Mouse (Mus musculus) forebrain, embryonic 11.5 days (tissue): ENCODE measurements around the gene Eif2a. TPM values are rescaled to one million over a fixed set of nuclear protein-coding genes. Genes with fewer than 3 reads are reported as not detected.

Source experiments
- ATAC-seq: fragments of 200-750 bp; cut with Nextera tagmentation; replicated peaks from 2 replicates; pipeline ENCODE4 v1.8.0; 2017; ENCODE audit warnings: moderate TSS enrichment; ENCODE audit not compliant: low FRiP score
- DNase-seq: peaks from one replicate; pipeline ENCODE4 v3.0.0-alpha.2; 2017; ENCODE audit warnings: low spot score
- H3K27ac ChIP-seq: fragments of 300-500 bp; sonication (generic); 2 replicates; pipeline ENCODE4 v1.5.1; 2014; ENCODE audit warnings: low read depth, low read length
- H3K27me3 ChIP-seq: fragments of 300-500 bp; sonication (generic); 2 replicates; pipeline ENCODE4 v1.6.1; 2014; ENCODE audit warnings: mild to moderate bottlenecking, low read length, mixed read lengths; ENCODE audit not compliant: control insufficient read depth, insufficient read depth
- H3K36me3 ChIP-seq: fragments of 300-500 bp; sonication (generic); 2 replicates; pipeline ENCODE4 v1.6.1; 2014; ENCODE audit warnings: mild to moderate bottlenecking, low read length, moderate library complexity, mixed read lengths; ENCODE audit not compliant: control insufficient read depth, insufficient read depth
- H3K4me1 ChIP-seq: fragments of 300-500 bp; sonication (generic); replicated peaks from 2 replicates; pipeline ENCODE4 v1.6.1; 2014; ENCODE audit warnings: low read length, mixed read lengths; ENCODE audit not compliant: control insufficient read depth, insufficient read depth
- H3K4me2 ChIP-seq: fragments of 300-500 bp; sonication (generic); 2 replicates; pipeline ENCODE4 v1.6.1; 2014; ENCODE audit warnings: low read depth, mild to moderate bottlenecking, low read length, moderate library complexity, mixed read lengths; ENCODE audit not compliant: severe bottlenecking
- H3K4me3 ChIP-seq: fragments of 300-500 bp; sonication (generic); 2 replicates; pipeline ENCODE4 v1.5.1; 2014; ENCODE audit warnings: low read depth, low read length
- H3K9ac ChIP-seq: fragments of 300-500 bp; sonication (generic); 2 replicates; pipeline ENCODE4 v1.6.1; 2014; ENCODE audit warnings: low read length
- H3K9me3 ChIP-seq: fragments of 300-500 bp; sonication (generic); 2 replicates; pipeline ENCODE4 v1.6.1; 2016; ENCODE audit warnings: low read length, mixed read lengths; ENCODE audit not compliant: control insufficient read depth
- WGBS: fragments of 180-500 bp; shearing (Covaris S2); extraction: QIAGEN DNeasy Blood & Tissue Kit; methylation state at CpG from one replicate; pipeline ENCODE4 v1.1.7; 2014; 5-methylcytosine and 5-hydroxymethylcytosine counted together
- polyA plus RNA-seq: library from polyadenylated mRNA; unstranded; fragments of >200 nt; fragmentation: Nextera tagmentation; extraction: Ambion mirVana; gene quantifications from 2 replicates; pipeline ENCODE4 v1.2.1, GENCODE M21; 2014

Gene Eif2a
- 58.9 and 61.9 TPM in 2 replicates for polyA plus RNA-seq

DNA sequence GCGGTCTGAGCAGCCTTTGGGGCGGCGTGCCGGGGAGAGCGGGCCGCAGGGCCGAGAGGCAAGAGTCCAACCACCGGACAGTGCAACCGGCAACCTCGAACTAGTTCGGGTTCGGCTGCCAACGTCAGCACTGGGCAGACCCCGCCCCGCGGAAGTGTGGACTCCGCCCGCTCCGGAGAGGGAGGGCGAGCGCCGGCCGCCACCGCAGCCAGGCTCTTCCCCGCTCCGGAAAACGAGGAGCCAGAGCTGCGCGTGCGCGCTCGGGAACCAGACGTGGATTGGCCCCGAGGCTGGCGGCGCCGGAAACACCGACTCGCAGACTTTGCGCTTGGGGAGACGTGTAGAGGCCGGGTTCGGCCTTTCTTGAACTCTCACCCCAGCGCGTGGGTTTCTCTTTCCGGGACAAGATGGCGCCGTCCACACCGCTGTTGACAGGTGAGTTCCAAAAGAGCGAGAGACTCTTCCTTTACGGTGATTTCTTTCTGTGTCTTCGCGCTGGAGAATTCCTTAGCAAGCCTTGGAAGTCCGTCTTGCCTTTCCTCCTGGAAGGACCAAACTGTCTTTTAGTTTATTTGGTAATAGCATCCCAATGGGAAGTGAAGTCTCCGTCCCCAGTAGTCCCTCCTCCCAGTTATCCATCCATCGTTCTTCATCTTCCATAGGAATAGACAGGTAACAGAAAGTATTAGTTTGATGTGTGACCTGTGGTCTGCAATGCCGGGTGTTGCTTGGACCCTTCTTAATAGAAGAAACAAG, at the start of gene Eif2a, which contains the start of gene Serp1:
Gene Eif2a (plus strand): TSS at position 170 of the 756 bp plus-strand sequence.
Gene Serp1 (minus strand): TSS at position 241 of the 756 bp plus-strand sequence.
- peak within 1 kb of the TSS; percentile 71 for H3K4me3 ChIP-seq
- under 1% methylated on average over 57 of the region's 57 CpGs for WGBS
- peak within 1 kb of the TSS; percentile 92 for H3K9ac ChIP-seq
- ATAC-seq (peak; percentile 99), DNase-seq (peak; percentile 99)
- H3K4me1 ChIP-seq: peaks cover 3% of the 10 kb centered on the region; the same call in 1 of the 2 replicates
- H3K36me3 ChIP-seq: peaks cover 3% of the 10 kb centered on the region; the same call in 1 of the 2 replicates
- H3K9me3 ChIP-seq: no peaks in the 10 kb centered on the region
- peak within 1 kb of the TSS; percentile 62 for H3K4me2 ChIP-seq
- peak within 1 kb of the TSS; percentile 80 for H3K27ac ChIP-seq
- H3K27me3 ChIP-seq: no peaks in the 10 kb centered on the region

DNA sequence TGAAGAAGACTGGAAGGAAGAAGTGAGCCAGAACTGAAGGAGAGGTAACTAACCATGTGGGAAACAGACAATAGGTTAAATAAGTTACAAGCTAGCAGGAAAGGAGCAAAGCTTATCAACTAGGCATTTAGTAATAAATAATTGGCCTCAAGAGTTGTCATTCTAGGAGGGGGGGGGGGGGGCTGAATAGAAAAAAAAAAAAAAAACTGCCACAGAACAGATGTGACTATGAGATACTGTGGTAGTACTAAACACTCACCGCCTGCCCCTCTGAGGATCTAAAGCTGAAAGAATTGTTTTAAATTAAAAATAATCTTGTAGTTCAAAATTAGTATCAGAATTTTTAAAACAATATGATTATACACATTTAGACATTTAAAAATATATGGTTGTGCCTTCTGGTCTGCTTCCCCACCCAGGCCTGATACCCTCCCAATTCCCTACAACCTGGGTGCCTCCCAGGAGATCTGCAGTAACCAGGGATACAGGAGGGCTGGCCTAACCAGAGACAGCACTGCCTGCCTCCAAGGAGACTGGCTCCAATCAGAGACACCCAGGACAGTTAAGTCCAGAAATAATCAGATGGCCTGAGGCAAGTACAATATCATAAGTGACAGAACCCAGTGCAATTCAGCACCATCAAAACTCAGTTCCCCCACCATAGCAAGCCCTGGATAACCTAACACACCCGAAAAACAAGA, 46.7 kb upstream of the Eif2a start:
- no peak for DNase-seq
- ATAC-seq: no peak
- H3K4me2 ChIP-seq: no peak overlapping the region
- H3K9ac ChIP-seq: no peak overlapping the region
- no peaks in the 10 kb centered on the region for H3K27me3 ChIP-seq
- no peak overlapping the region for H3K4me3 ChIP-seq
- H3K4me1 ChIP-seq: no peaks in the 10 kb centered on the region
- H3K9me3 ChIP-seq: no peaks in the 10 kb centered on the region
- WGBS: 92% methylated on average over 2 of the region's 2 CpGs
- no peaks in the 10 kb centered on the region for H3K36me3 ChIP-seq
- no peak overlapping the region for H3K27ac ChIP-seq

DNA sequence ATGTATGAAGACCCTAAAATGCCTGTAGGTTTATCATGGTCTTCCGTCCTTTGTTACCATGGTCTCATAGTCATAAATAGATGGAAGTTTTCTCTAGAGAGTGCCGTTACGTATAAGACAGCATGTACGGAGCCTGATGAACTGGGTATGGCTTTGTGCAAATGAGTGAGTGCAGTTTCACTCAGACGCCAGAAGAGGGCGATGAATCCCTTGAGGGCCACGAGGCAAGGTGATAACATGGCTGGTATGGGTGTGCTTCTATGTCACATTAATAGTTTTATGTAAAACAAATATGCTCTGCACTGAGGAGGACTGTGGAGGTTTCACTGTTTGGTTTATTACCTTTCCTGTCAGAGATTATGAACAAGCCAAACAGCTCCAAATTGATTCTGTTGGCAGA, 39.7 kb upstream of the Eif2a start:
- ATAC-seq (no peak), DNase-seq (no peak)
- WGBS: 76% methylated on average over 7 of the region's 7 CpGs
- Histone ChIP-seq H3K4me3 (no peak overlapping the region), H3K4me1 (no peaks in the 10 kb centered on the region), H3K27ac (no peak overlapping the region), H3K9me3 (no peaks in the 10 kb centered on the region), H3K36me3 (no peaks in the 10 kb centered on the region), H3K27me3 (no peaks in the 10 kb centered on the region), H3K9ac (no peak overlapping the region), H3K4me2 (no peak overlapping the region)

DNA sequence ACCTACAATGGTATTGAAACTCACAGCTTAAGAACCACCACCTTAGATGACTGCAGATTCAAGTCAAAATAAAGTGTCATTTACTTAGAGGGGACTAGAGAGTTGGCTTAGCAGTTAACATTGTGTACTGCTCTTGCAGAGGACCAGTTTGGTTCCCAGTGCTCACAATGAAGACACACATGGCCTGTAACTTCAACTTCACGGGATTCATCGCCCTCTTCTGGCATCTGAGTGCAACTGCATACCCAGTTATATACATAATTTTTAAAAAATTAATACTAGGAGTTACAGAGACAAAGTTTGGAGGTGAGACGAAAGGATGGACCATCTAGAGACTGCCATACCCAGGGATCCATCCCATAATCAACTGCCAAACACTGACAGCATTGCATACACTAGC, 38.5 kb upstream of the Eif2a start:
- DNase-seq (no peak), ATAC-seq (no peak)
- no peak overlapping the region for H3K4me2 ChIP-seq
- no peaks in the 10 kb centered on the region for H3K4me1 ChIP-seq
- no peaks in the 10 kb centered on the region for H3K36me3 ChIP-seq
- H3K27ac ChIP-seq: no peak overlapping the region
- no peaks in the 10 kb centered on the region for H3K9me3 ChIP-seq
- no peak overlapping the region for H3K4me3 ChIP-seq
- no peak overlapping the region for H3K9ac ChIP-seq
- no peaks in the 10 kb centered on the region for H3K27me3 ChIP-seq
- WGBS: 75% methylated on average over 3 of the region's 3 CpGs

GRCm38 (mm10) chr3:58487999-58488775, 37.4 kb upstream of the Eif2a start:
- Histone ChIP-seq H3K4me1 (no peaks in the 10 kb centered on the region), H3K27ac (no peak overlapping the region), H3K4me2 (no peak overlapping the region), H3K9ac (no peak overlapping the region), H3K36me3 (no peaks in the 10 kb centered on the region), H3K4me3 (no peak overlapping the region), H3K9me3 (no peaks in the 10 kb centered on the region), H3K27me3 (no peaks in the 10 kb centered on the region)
- WGBS: 81% methylated on average over 7 of the region's 8 CpGs
- ATAC-seq (no peak), DNase-seq (no peak)

- ATAC-seq (no peak), DNase-seq (no peak)
- Histone ChIP-seq H3K4me1 (no peaks in the 10 kb centered on the region), H3K4me2 (no peak overlapping the region), H3K27ac (no peak overlapping the region), H3K27me3 (no peaks in the 10 kb centered on the region), H3K9ac (no peak overlapping the region), H3K36me3 (no peaks in the 10 kb centered on the region), H3K9me3 (no peaks in the 10 kb centered on the region), H3K4me3 (no peak overlapping the region)
- WGBS: 79% methylated on average over 7 of the region's 7 CpGs
Measured at GRCm38 (mm10) chr3:58490787-58491186, 34.8 kb upstream of the Eif2a start.

DNA sequence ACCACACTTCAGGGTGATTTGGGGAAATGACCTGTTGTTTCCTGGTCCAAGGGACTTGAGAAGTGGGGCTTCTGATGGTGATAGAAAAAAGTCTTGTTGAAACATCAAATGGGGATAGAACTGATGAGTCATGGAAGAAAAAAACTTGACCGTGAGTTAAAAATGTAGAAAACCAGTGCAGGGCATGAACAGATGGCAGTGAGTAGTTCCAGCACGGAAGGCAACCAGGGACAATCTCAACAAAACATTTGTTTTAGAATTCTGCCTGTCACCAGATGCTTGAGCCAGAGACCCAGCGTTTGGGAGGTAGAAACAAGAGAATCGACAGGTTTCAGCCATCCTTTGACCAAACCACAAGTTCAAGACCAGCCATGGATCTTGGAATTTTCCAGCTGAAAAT, 32.0 kb upstream of the Eif2a start:
- H3K27me3 ChIP-seq: no peaks in the 10 kb centered on the region
- ATAC-seq: no peak
- H3K9ac ChIP-seq: no peak overlapping the region
- H3K36me3 ChIP-seq: no peaks in the 10 kb centered on the region
- no peak overlapping the region for H3K27ac ChIP-seq
- 88% methylated on average over 4 of the region's 4 CpGs for WGBS
- H3K4me1 ChIP-seq: no peaks in the 10 kb centered on the region
- no peak overlapping the region for H3K4me3 ChIP-seq
- no peaks in the 10 kb centered on the region for H3K9me3 ChIP-seq
- H3K4me2 ChIP-seq: no peak overlapping the region
- DNase-seq: no peak

DNA sequence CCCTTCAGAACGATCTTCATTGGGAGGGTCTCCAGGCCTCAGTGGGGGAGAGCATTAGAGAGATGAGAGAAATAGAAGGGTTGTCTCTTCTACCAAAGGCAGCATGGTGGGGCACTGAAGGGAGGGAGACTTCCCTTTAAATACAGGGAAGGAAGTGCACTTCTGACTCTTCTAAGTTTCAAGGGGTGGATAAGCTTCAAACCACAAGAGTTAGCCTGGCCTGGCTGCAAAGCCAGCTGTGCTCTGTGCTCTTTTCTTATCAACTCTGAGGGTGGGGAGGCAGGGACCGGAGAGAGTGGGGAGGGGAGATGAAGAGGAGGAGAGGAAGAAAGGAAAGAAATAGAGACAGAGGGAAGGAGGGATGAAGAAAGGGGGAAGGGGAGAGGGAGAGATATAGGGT, 23.7 kb upstream of the Eif2a start:
- Histone ChIP-seq H3K4me2 (no peak overlapping the region), H3K4me1 (no peaks in the 10 kb centered on the region), H3K9me3 (no peaks in the 10 kb centered on the region), H3K4me3 (no peak overlapping the region), H3K9ac (no peak overlapping the region), H3K27me3 (no peaks in the 10 kb centered on the region), H3K27ac (no peak overlapping the region), H3K36me3 (no peaks in the 10 kb centered on the region)
- 71% methylated on average over 2 of the region's 2 CpGs for WGBS
- ATAC-seq (no peak), DNase-seq (no peak)
